Mouse (Mus musculus): Measurements from ENCODE around the gene Kazn. TPM values are rescaled to one million over a fixed set of nuclear protein-coding genes. Genes with fewer than 3 reads are reported as not detected.

Gene Kazn
- total RNA-seq, 2 experiments from 2014 or later: 3.4 to 4.3 TPM

- intact Hi-C loops (cut with DNase I): no loop called here
- DNase-seq (ENCODE audit: low spot score): no peak
Measured at GRCm38 (mm10) chr4:142068899-142069812, 170.0 kb downstream of the Kazn start.

GRCm38 (mm10) chr4:142066576-142066975 lies 172.6 kb downstream of the Kazn start:
- intact Hi-C loops (cut with DNase I): no loop called here
- no peak for DNase-seq (ENCODE audit: low spot score)

- intact Hi-C loops (cut with DNase I): no loop called here
- DNase-seq (ENCODE audit: low spot score): no peak
Measured at GRCm38 (mm10) chr4:142065835-142066234, 173.4 kb downstream of the Kazn start.

- peak; percentile 50 for DNase-seq (ENCODE audit: low spot score)
Measured at GRCm38 (mm10) chr4:142065270-142065669, 173.9 kb downstream of the Kazn start.

GRCm38 (mm10) chr4:142064582-142065228 lies 174.5 kb downstream of the Kazn start:
- no peak for DNase-seq (ENCODE audit: low spot score)
- intact Hi-C loops (cut with DNase I): no loop called here

More at GRCm38 (mm10) chr4:142065270-142065669, 173.9 kb downstream of the Kazn start:
- intact Hi-C loops (cut with DNase I): no loop called here

- DNase-seq (ENCODE audit: low spot score): no peak
- intact Hi-C loops (cut with DNase I): no loop called here
Measured at GRCm38 (mm10) chr4:142063057-142063534, 176.1 kb downstream of the Kazn start.

GRCm38 (mm10) chr4:142061485-142062240 lies 177.5 kb downstream of the Kazn start:
- intact Hi-C loops (cut with DNase I): no loop called here
- no peak for DNase-seq (ENCODE audit: low spot score)

GRCm38 (mm10) chr4:142060455-142061378 lies 178.5 kb downstream of the Kazn start:
- intact Hi-C loops (cut with DNase I): no loop called here
- no peak for DNase-seq (ENCODE audit: low spot score)

- DNase-seq (ENCODE audit: low spot score): no peak
- intact Hi-C loops (cut with DNase I): no loop called here
Measured at GRCm38 (mm10) chr4:142059841-142060193, 179.4 kb downstream of the Kazn start.

- DNase-seq (ENCODE audit: low spot score): no peak
- intact Hi-C loops (cut with DNase I): no loop called here
Measured at GRCm38 (mm10) chr4:142059113-142059840, 179.9 kb downstream of the Kazn start.

GRCm38 (mm10) chr4:142057529-142058216 lies 181.5 kb downstream of the Kazn start:
- intact Hi-C loops (cut with DNase I): no loop called here
- DNase-seq (ENCODE audit: low spot score): no peak

- intact Hi-C loops (cut with DNase I): no loop called here
- no peak for DNase-seq (ENCODE audit: low spot score)
Measured at GRCm38 (mm10) chr4:142055600-142055999, 183.6 kb downstream of the Kazn start.

- intact Hi-C loops (cut with DNase I): no loop called here
- DNase-seq (ENCODE audit: low spot score): no peak
Measured at GRCm38 (mm10) chr4:142054580-142054979, 184.6 kb downstream of the Kazn start.

GRCm38 (mm10) chr4:142053661-142054448 lies 185.3 kb downstream of the Kazn start:
- peak; percentile 24 for DNase-seq (ENCODE audit: low spot score)

GRCm38 (mm10) chr4:142053261-142053660 lies 185.9 kb downstream of the Kazn start:
- intact Hi-C loops (cut with DNase I): no loop called here
- no peak for DNase-seq (ENCODE audit: low spot score)

More at GRCm38 (mm10) chr4:142053661-142054448, 185.3 kb downstream of the Kazn start:
- intact Hi-C loops (cut with DNase I): no loop called here

- intact Hi-C loops (cut with DNase I): no loop called here
- DNase-seq (ENCODE audit: low spot score): no peak
Measured at GRCm38 (mm10) chr4:142052391-142053132, 186.6 kb downstream of the Kazn start.

All from heart, postnatal 25 days (tissue).